Mouse (Mus musculus): ENCODE results near the gene Hspb7. TPM values are rescaled to one million over a fixed set of nuclear protein-coding genes. Genes with fewer than 3 reads are reported as not detected.
A peak's percentile ranks its signal among the peaks of the same experiment; 100 is the strongest.

Hspb7 gene
- polyA plus RNA-seq, 1 experiment = 0.30 TPM

GRCm38 (mm10) chr4:141386150-141386549 is 34.4 kb upstream of the Hspb7 start:
- no peak overlapping the region for H3K4me3 ChIP-seq (ENCODE audit: insufficient read depth, poor library complexity, severe bottlenecking)
- H3K79me3 ChIP-seq (ENCODE audit: low read depth) = no peaks in the 10 kb centered on the region
- no peaks in the 10 kb centered on the region for H3K36me3 ChIP-seq (ENCODE audit: control insufficient read depth, insufficient read depth)
- no peak overlapping the region for H3ac ChIP-seq (ENCODE audit: control insufficient read depth, insufficient read length, low read depth)
- H3K27me3 ChIP-seq (ENCODE audit: control insufficient read depth, insufficient read depth, insufficient read length) = peaks cover 11% of the 10 kb centered on the region
- no peaks in the 10 kb centered on the region for H3K79me2 ChIP-seq (ENCODE audit: control insufficient read depth, insufficient read depth)
- no peak for TF ChIP-seq MAX (IDR thresholded peaks at IDR 0.05)

- no peak overlapping the region for H3ac ChIP-seq (ENCODE audit: control insufficient read depth, insufficient read length, low read depth)
These were observed 33.3 kb upstream of the Hspb7 start for GRCm38 (mm10) chr4:141387093-141387784.

GRCm38 (mm10) chr4:141387933-141388332 is 32.6 kb upstream of the Hspb7 start:
- no peaks in the 10 kb centered on the region for H3K79me2 ChIP-seq (ENCODE audit: control insufficient read depth, insufficient read depth)
- no peak overlapping the region for H3K4me3 ChIP-seq (ENCODE audit: insufficient read depth, poor library complexity, severe bottlenecking)
- TF ChIP-seq CTCF (IDR thresholded peaks at IDR 0.05; ENCODE audit: control insufficient read depth, insufficient read depth, insufficient read length) = no peak
- TF ChIP-seq CEBPB (IDR thresholded peaks at IDR 0.05; ENCODE audit: low read depth) = no peak
- TF ChIP-seq USF1 (IDR thresholded peaks at IDR 0.05; ENCODE audit: low read depth) = no peak
- TF ChIP-seq FOSL1 (IDR thresholded peaks at IDR 0.05; ENCODE audit: insufficient read depth, low read length, poor library complexity, severe bottlenecking) = no peak
- no peak for TF ChIP-seq MYOG (IDR thresholded peaks at IDR 0.05; ENCODE audit: control insufficient read depth, extremely low read depth, insufficient read length)
- TF ChIP-seq MYOD1 (IDR thresholded peaks at IDR 0.05; ENCODE audit: control insufficient read depth, insufficient read length, low read depth) = no peak
- no peak for TF ChIP-seq MAX (IDR thresholded peaks at IDR 0.05)

More at GRCm38 (mm10) chr4:141387093-141387784, 33.3 kb upstream of the Hspb7 start:
- Histone ChIP-seq H3K4me3 (ENCODE audit: insufficient read depth, poor library complexity, severe bottlenecking) (no peak overlapping the region), H3K79me3 (ENCODE audit: low read depth) (no peaks in the 10 kb centered on the region), H3K27me3 (ENCODE audit: control insufficient read depth, insufficient read depth, insufficient read length) (peaks cover 8% of the 10 kb centered on the region), H3K79me2 (ENCODE audit: control insufficient read depth, insufficient read depth) (no peaks in the 10 kb centered on the region), H3K36me3 (ENCODE audit: control insufficient read depth, insufficient read depth) (no peaks in the 10 kb centered on the region)
- TF ChIP-seq MYOD1 (IDR thresholded peaks at IDR 0.05; ENCODE audit: control insufficient read depth, insufficient read length, low read depth) = no peak
- peak; percentile 37 for TF ChIP-seq CTCF (IDR thresholded peaks at IDR 0.05; ENCODE audit: control insufficient read depth, insufficient read depth, insufficient read length)

DNA sequence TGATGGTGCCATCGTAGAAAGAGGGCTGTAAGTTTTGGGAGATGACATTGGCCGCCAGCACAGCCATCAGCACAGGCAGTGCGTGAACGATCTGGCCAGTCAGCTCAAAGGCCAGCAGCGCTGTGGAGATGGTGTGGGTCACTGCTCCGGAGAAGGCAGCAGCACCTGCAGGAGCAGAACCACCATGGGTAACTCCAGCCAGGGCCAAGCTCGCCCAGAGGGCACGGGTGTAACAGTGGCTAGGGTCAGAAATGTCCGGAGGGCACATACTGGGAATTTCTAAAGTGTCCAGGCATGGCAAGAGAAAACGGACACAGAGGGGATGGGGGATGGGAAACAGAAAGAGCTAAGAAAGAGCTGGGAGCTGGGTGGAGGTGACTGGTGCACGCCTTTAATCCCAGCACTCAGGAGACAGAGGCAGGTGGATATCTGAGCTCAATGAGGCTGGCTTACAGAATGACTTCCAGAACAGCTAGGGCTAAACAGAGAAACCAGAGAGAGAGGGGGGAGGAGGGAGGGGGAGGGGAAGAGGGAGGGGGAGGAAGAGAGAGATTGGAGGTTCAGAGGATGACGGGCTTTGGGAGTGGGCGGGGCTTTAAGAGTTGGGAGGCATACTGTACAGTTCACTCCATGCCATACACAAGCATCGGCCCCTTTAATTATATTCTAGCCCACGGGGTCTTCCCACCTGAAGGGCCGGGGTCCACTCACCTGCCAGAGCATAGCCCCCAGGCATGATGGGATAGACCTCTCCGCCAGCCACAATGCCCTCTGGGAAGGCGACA is 31.0 kb upstream of the Hspb7 start:
- Histone ChIP-seq H3ac (ENCODE audit: control insufficient read depth, insufficient read length, low read depth) (no peak overlapping the region), H3K4me3 (ENCODE audit: insufficient read depth, poor library complexity, severe bottlenecking) (no peak overlapping the region), H3K79me3 (ENCODE audit: low read depth) (no peaks in the 10 kb centered on the region), H3K36me3 (ENCODE audit: control insufficient read depth, insufficient read depth) (no peaks in the 10 kb centered on the region), H3K27me3 (ENCODE audit: control insufficient read depth, insufficient read depth, insufficient read length) (no peaks in the 10 kb centered on the region), H3K79me2 (ENCODE audit: control insufficient read depth, insufficient read depth) (no peaks in the 10 kb centered on the region)
- TF ChIP-seq CTCF (IDR thresholded peaks at IDR 0.05; ENCODE audit: control insufficient read depth, insufficient read depth, insufficient read length) = no peak
- no peak for TF ChIP-seq MAX (IDR thresholded peaks at IDR 0.05)
- TF ChIP-seq MYOG (IDR thresholded peaks at IDR 0.05; ENCODE audit: control insufficient read depth, extremely low read depth, insufficient read length) = no peak
- no peak for TF ChIP-seq FOSL1 (IDR thresholded peaks at IDR 0.05; ENCODE audit: insufficient read depth, low read length, poor library complexity, severe bottlenecking)
- no peak for TF ChIP-seq CEBPB (IDR thresholded peaks at IDR 0.05; ENCODE audit: low read depth)
- no peak for TF ChIP-seq MYOD1 (IDR thresholded peaks at IDR 0.05; ENCODE audit: control insufficient read depth, insufficient read length, low read depth)
- no peak for TF ChIP-seq USF1 (IDR thresholded peaks at IDR 0.05; ENCODE audit: low read depth)

More at GRCm38 (mm10) chr4:141387933-141388332, 32.6 kb upstream of the Hspb7 start:
- H3K36me3 ChIP-seq (ENCODE audit: control insufficient read depth, insufficient read depth) = no peaks in the 10 kb centered on the region
- no peak overlapping the region for H3ac ChIP-seq (ENCODE audit: control insufficient read depth, insufficient read length, low read depth)
- H3K27me3 ChIP-seq (ENCODE audit: control insufficient read depth, insufficient read depth, insufficient read length) = peaks cover 8% of the 10 kb centered on the region
- H3K79me3 ChIP-seq (ENCODE audit: low read depth) = no peaks in the 10 kb centered on the region

DNA sequence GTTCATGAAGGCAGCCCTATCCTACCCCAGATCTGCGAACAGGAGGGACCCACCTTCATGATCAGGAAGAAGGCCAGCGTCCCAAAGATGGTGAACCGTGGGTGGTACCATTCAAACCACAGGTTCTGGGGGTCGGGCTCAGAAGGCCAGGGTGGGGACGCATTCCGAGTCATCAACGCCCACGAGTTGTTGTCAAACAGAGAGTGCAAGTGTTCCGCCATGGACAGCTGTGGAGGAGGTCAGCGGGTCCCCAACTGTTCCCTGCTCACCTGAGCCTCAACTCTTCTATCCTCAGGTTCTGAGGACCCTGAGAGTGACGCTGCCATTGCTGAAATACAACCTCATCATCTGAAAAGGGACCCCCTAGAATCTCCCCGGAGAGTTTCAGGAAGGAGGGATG is 29.3 kb upstream of the Hspb7 start:
- H3K27me3 ChIP-seq (ENCODE audit: control insufficient read depth, insufficient read depth, insufficient read length) = no peaks in the 10 kb centered on the region
- H3K79me2 ChIP-seq (ENCODE audit: control insufficient read depth, insufficient read depth) = no peaks in the 10 kb centered on the region
- no peaks in the 10 kb centered on the region for H3K36me3 ChIP-seq (ENCODE audit: control insufficient read depth, insufficient read depth)
- no peak overlapping the region for H3ac ChIP-seq (ENCODE audit: control insufficient read depth, insufficient read length, low read depth)
- H3K4me3 ChIP-seq (ENCODE audit: insufficient read depth, poor library complexity, severe bottlenecking) = no peak overlapping the region
- H3K79me3 ChIP-seq (ENCODE audit: low read depth) = no peaks in the 10 kb centered on the region
- TF ChIP-seq MYOG (IDR thresholded peaks at IDR 0.05; ENCODE audit: control insufficient read depth, extremely low read depth, insufficient read length) (no peak), CEBPB (IDR thresholded peaks at IDR 0.05; ENCODE audit: low read depth) (no peak), CTCF (IDR thresholded peaks at IDR 0.05; ENCODE audit: control insufficient read depth, insufficient read depth, insufficient read length) (no peak), FOSL1 (IDR thresholded peaks at IDR 0.05; ENCODE audit: insufficient read depth, low read length, poor library complexity, severe bottlenecking) (no peak), MYOD1 (IDR thresholded peaks at IDR 0.05; ENCODE audit: control insufficient read depth, insufficient read length, low read depth) (no peak), MAX (IDR thresholded peaks at IDR 0.05) (no peak), USF1 (IDR thresholded peaks at IDR 0.05; ENCODE audit: low read depth) (no peak)

GRCm38 (mm10) chr4:141394751-141395150 is 25.8 kb upstream of the Hspb7 start:
- TF ChIP-seq MYOG (IDR thresholded peaks at IDR 0.05; ENCODE audit: control insufficient read depth, extremely low read depth, insufficient read length) = no peak
- no peak for TF ChIP-seq MAX (IDR thresholded peaks at IDR 0.05)
- TF ChIP-seq CEBPB (IDR thresholded peaks at IDR 0.05; ENCODE audit: low read depth) = no peak
- no peak for TF ChIP-seq CTCF (IDR thresholded peaks at IDR 0.05; ENCODE audit: control insufficient read depth, insufficient read depth, insufficient read length)
- TF ChIP-seq FOSL1 (IDR thresholded peaks at IDR 0.05; ENCODE audit: insufficient read depth, low read length, poor library complexity, severe bottlenecking) = no peak
- no peak for TF ChIP-seq MYOD1 (IDR thresholded peaks at IDR 0.05; ENCODE audit: control insufficient read depth, insufficient read length, low read depth)
- TF ChIP-seq USF1 (IDR thresholded peaks at IDR 0.05; ENCODE audit: low read depth) = no peak
- H3K36me3 ChIP-seq (ENCODE audit: control insufficient read depth, insufficient read depth) = no peaks in the 10 kb centered on the region
- peaks cover 18% of the 10 kb centered on the region for H3K27me3 ChIP-seq (ENCODE audit: control insufficient read depth, insufficient read depth, insufficient read length)
- H3K79me3 ChIP-seq (ENCODE audit: low read depth) = no peaks in the 10 kb centered on the region
- no peak overlapping the region for H3K4me3 ChIP-seq (ENCODE audit: insufficient read depth, poor library complexity, severe bottlenecking)
- H3ac ChIP-seq (ENCODE audit: control insufficient read depth, insufficient read length, low read depth) = no peak overlapping the region
- no peaks in the 10 kb centered on the region for H3K79me2 ChIP-seq (ENCODE audit: control insufficient read depth, insufficient read depth)

Data from C2C12 (cell line).